Mouse (Mus musculus): ENCODE measurements around the gene Smad5.

Gene Smad5

DNA sequence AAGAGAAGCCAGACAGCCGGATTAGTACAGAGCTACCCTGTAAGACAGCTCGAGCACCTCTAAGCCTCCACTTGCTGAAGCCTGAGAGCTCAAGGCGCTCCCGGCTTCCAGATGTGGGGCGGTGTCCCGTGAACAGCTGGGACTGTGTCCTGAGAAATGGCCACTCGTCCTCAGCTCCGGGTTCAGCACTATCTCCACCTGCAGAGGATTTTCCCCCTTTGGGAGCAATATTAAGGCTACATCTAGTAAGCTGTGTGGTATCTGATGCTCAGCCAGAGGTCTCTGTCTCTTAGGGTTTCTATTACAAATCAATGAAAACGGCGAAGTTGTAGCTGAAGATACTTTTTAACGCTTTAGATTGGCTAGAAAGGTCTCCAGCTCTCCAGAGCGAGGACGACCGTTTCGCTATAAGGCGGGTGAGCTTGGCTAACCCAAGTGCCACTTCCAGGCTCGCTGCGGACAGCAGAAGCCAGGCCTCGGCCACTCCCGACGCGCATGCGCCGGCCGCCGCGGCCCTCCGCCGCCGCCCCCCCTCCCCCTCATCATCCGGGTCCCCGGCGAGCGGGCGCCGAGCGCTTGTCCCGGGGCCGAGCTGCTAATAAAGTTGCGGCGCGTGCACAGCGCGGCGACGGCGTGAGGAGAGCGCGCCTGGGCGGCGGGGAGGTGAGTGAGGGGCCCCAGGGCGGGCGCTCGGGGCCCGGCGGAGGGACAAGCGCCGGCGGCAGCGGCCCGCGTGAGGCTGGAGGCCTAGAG is at the start of gene Smad5:
Gene Smad5, plus strand, starts transcription at position 542 of the 753 bp plus-strand sequence.
- peak; percentile 76 for ATAC-seq (ENCODE audit: low TSS enrichment)

DNA sequence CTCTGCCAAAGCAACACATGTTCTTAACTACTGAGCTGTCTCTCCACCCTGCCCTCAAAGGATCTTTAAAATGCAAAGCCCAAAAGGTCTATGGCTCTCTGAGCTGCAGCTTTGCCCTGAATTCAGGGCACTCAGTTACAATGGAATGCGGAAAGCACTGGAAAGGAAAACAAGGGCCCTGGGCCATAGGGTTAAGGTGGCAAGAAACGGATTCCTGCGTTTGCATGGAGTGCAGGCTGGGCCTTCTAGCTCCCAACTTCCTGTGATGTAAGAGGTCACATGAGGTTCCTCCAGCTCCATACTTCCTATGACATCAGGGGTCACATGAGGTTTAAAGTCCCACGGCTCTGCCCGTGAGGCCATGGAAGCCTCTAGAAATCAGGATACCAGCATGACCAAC is 48.6 kb upstream of the Smad5 start:
- no peak for ATAC-seq (ENCODE audit: low TSS enrichment)

DNA sequence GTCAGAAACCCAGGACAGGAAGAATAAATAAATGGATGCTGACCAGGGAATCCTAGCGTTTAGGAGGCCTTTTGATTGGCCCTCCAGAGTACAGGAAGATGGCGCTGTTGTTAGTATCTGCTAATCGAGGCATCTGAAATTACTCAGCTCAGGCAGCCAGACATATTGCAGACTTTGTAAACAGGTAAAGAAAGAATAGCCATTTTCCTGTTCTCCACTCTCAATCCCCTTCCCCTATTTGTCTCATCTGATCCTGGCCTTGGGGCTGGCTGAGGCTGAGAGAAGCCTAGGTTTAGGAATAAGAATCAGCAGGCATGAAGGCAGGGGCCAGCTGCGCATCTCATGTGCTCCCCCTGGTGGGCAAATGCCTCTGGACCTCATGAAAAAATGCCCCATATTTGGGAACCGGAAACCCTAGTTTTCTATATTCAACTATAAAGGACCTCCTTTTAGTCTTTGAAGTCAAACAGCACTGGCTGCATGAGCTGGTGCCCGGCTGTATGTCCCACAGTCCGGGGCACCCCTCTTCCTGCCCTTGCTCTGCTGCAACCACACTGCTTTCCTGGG is 44.8 kb upstream of the Smad5 start:
- peak; percentile 67; the same call in 1 of the 2 replicates for ATAC-seq (ENCODE audit: low TSS enrichment)

DNA sequence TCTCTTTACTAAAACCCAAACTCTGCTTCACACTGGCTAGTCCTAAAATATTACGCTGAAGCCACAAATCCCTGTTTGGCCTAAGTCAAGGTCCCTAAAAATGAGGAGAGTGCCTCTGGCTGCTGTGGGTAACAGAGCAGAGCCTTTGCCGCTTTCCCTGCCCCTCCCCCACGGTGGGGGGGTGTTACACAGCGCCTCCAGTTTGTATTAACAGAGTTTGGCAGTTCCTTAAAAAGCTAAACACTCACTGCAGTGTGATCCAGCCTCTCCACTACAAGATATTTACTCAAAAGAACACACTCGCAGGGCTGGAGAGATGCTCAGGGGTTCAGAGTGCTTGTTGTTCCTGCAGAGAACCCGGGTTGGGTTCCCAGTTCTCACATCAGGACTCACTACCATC is 43.9 kb upstream of the Smad5 start:
- no peak for ATAC-seq (ENCODE audit: low TSS enrichment)

DNA sequence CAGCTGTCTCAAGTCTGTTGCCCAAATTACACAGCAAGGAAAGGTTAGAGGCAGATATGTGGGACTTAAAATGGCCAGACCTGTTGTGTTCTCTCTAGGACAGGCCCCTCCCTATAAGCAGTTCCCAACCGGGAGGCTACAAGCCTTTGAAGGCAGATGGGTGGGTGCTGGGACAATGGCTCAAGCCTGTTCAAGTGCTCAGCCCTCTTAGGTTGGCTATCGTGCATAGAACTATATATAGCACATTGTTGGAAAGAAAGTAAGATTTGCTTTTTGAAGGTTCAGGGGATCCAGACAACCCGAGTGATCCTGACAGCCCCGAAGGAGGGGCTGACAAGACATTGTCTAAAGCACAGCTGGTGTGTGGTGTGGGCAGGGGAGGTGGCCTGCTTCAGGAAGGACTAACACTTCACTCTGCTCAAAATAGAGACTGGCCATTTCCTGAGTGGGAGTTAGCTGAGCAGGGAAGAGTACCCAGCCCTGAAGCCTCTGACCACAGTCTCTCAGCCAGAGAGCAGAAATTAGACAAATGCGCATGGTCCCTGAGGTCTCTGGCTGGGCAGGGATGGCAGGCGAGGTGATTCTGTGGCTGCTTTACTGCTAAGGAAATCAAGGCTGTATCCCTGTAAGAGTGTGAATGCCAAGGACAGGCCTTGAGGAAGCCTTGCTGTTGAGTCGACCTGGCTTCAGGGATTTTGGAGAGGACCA is 40.7 kb upstream of the Smad5 start:
- no peak for ATAC-seq (ENCODE audit: low TSS enrichment)

DNA sequence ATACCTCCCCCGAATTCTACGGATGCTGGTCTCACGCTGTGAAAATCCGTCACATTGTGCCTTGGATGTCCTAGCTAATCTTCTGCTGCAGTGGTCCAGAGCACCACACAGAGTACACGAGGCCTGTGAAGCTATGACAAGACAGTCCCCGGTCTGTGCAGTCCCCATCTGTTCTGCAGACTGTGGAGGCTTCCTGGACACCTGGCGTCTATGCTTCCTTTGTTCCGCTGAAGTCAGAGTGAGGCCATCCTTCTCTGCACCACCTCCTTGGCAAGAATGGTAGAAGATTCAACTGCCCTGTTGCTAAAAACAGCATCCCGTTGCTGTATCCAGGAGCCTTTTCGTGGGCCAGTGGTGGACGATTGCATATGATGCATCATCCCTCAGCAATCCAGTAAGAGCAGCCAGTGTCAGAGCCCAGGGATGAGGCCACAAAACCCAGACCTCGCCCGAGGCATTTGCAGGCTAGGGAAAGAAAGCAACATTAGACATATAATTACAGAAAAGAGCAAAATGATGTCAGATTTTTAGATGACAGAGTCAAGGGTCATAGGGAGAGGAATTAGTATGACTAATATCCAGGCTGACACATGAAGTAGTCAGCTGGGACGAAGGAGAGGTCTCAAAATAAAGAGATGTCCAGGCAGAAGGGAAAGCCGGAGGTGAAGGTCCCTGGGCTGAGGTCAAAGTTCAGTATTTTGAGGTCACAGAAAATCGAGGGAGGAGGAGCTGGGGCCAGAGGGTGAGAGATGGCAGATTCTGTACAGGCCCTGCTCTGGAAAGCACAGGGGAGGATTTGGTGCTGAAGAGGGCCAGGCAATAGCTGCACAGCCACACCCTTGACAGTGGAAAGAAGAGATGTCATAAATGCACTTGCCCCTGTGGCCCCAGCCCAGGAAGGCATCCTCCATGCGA is 38.3 kb upstream of the Smad5 start:
- no peak for ATAC-seq (ENCODE audit: low TSS enrichment)

DNA sequence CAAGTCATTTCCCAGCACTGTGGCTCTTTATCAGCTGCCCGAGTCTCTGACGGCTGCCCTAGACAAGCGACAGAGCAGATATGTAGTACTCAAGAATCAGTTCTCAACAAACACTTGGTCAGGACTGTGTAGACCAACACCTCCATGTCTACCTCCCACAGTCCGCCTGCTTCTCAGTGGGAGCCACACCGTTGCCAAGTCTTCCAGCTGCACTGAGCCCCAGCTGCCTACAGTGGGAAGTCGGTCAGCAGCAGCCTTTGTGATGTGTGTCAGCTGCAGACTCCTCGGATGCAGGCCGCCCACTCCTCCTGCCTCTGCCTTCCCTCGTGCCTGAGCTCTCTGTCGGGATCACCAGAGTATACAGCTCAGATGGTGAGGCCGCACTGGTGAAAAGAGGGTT is 31.6 kb upstream of the Smad5 start:
- ATAC-seq (ENCODE audit: low TSS enrichment), result peak; percentile 77; the same call in 1 of the 2 replicates

DNA sequence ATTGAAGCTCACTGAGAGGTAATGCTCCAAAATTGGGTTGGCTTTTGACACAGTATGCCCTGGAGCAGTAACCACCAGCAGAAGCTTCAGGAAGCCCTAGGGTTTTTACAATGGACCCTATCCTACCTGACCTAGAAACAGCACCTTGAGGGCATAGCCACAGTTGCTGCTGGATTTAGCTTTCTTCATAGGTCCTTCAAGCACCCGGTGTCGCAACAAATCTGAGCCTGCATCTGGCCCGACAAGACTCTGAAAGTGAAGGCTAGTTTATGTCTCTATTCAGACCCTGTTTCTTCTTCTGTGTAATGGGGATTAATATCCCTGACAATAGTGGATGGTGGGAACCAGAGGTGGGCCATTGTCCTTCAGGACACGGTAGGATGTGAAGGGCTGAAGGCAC is 25.1 kb upstream of the Smad5 start:
- no peak for ATAC-seq (ENCODE audit: low TSS enrichment)

DNA sequence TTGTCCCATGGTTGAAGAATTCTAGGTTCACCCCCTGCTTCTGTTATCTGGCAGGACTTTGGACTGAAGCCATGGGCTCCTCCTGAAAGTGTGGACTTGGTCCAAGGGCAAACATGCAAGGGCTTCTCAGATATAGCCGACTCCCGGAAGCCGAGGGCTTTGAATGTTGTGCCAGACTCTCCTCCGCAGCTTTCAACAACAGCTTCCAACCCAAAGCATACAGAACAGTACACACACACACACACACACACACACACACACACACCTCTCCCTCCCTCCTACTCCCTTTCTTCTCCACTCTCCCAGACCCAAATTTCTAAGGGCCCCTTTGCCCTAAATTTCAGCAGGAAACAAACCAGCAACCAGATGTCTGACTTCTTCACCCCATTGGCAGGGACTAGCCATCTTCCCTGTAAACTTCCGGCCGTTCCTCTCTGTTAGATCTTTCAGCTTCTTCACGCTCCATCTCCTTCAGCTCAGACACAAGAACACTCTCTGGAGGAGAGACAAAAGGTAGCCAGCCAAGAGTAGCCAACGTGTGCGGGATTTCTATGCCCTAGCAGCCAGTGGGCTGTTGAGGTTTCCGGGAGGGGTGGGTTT is 24.5 kb upstream of the Smad5 start:
- no peak for ATAC-seq (ENCODE audit: low TSS enrichment)

DNA sequence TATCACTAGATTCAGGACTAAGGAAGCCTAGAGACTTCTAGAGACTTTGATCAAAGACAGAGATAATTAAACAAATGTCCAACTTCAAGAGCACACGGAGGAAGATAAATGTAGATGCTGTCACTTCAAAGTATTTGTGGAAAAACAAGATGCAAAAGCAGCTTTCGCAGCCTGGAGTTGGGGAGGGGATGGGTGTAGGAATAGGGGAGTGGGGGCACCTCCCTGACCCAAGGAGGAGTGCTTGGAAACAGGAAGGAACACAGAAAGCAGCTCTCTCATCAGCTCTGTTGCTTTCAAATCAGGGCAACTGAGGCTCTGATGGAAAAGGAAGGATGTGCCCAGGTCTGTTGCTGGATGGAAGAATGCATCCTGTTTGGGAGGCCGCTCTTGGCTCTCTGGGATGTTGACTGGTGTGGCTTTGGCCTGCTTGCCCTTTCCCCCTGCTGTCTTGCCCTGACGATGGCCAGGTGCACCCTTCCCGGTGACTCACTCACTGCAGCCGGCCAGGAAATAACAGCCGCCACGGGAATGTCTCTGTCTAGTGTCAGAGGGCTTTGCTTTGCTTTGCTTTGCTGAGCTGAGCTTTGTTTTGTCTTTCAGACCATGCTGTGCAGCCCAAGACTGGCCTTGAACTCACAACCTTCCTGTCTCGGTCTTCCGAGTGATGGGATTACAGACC is 23.8 kb upstream of the Smad5 start:
- ATAC-seq (ENCODE audit: low TSS enrichment), result no peak

DNA sequence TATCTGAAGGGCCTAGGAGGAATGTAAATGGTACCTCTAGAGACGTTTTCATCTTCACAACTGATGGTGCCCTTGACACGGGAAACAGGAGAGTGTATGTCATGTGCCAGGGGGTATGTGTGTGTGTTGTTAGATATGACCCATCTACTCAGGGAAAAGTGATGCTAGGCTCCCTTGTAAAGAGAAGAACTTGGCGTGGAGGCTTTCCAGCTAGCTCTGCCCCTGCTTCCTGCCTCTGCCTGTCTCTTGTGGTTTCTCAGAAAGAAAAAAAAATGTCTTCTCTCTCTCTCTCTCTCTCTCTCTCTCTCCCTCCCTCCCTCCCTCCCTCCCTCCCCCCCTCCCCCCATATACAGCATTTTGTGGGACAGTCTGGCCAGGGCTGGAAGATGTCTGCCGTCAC is 20.9 kb upstream of the Smad5 start:
- no peak for ATAC-seq (ENCODE audit: low TSS enrichment)

DNA sequence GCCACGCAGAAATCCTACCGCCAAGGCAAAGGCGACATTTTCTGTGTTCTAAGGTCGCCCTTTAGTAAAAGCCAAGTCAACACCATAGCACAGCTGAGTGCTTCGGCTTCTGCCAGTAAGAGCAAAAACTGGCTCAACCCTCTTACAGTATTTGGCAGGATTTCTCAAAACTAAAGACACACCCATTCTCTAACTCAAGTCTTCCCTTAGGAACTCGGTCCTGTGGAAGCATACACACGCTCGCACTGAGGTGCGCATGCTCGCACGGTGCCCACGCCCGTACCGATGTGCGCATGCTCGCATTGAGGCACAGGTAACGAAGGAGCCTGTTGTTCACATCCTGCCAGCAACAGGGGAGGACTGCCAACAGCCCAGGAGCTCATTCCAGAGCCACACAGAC is 20.5 kb upstream of the Smad5 start:
- peak; percentile 76 for ATAC-seq (ENCODE audit: low TSS enrichment)

DNA sequence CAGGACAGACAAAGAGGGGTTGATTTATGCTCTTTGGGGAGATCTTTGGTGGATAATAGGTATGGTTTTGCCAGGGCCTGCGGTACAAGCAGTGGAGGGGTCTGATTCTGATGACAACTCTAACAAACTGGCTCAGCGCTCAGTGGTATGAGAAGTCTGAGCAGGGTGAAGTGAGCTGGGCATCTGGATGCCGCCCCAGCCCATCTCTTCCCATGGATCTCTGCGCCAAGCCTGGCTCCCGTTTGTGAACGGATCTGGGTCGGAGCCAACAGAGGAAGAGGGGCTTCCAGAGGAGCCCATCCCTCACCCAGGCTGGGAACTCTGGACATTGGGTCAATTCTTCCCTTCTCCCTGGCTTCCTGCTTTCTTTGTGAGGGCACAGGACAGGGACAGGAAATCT is 19.5 kb upstream of the Smad5 start:
- no peak for ATAC-seq (ENCODE audit: low TSS enrichment)

DNA sequence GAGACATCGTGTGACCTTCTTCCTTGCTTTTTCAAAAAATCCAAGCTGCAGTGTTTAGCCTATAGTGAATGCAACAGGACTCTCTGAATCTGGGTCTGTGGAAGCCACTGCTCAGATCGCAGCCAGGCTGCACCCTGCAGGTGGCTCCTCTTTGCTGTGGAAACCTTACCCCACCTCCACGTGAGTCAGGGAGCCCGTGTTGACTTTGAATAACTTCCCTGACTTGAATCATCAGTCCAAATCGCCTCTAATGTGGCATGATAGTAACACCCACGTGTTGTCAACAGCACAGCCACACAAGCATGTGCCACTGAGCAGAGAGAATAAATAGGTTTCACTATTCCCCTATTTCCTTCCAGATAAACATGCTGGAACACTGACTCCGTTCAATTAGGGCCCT is 10.8 kb upstream of the Smad5 start:
- no peak for ATAC-seq (ENCODE audit: low TSS enrichment)

DNA sequence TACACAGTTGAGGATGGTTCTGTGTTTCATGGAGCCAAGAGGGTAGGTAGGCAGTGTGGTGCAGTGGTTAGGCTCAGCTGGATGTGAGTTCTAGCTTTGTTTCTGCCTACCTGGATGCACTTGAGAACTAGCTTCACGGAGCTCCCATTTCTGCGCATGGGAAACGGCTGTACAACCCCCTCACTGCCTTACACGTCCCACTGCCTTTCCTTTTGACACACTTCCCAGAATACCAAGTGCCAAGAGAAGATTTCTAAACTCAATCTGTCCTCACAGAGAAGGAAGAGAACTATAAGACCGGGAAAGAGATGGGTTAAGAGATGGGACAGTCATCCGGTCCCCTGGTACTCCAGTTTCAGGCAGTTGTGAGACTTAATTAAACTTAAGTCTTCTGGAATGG is 10.2 kb upstream of the Smad5 start:
- peak; percentile 78 for ATAC-seq (ENCODE audit: low TSS enrichment)

DNA sequence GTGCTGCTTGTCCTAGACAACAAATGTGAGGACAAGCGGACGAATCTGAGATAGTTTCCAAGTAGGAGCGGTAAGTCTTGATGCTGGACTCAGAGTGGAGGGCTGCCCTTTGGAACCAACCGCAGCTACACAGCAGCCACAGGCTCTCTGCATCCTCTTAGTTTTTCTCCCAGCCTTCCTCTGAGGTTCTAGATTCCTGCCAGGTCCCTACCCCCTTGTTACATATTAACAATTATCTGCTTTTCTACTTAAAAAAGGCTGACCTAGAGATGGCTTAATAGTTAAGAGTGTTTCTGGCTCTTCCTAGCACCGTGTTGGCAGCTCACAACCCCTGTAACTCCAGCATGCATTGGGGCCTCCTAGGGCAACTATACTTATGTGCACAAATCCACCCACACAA is 7.1 kb upstream of the Smad5 start:
- no peak for ATAC-seq (ENCODE audit: low TSS enrichment)

DNA sequence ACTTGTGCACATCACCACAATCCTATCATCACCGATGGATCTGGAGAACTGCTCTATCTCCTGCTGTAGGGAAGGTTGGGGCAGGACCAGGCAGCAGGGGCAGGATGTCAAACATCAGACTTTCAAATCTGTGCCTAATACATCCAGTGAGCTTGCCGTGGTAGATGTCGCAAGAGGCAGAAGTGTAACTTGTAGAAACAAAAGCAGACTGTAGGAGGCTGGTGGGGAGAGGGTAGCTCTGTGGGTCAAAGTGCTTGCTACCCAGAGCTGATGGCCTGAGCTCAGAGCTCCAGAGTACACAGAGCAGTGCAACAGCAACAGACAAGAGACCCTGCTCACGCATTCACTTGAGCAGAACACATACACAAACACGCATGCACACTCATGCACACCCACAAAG is 6.1 kb upstream of the Smad5 start:
- ATAC-seq (ENCODE audit: low TSS enrichment), result no peak

DNA sequence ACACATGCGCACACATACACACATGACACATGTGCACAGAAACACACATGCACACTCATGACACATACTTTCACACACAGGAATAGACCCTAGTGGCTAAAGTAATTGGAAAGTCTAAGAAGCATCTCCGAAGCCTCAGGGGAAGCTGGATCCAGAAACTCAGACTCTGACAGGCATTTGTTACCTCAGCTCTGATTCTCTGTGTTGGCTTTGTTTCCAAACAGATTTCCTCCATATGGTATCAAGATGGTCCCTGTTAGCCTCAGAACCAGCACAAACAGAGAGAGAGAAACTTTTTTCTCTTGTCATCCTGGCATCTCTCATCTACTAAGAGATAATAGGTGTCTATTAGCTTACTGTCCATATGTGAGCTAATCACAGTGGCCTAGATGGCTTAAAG is 5.6 kb upstream of the Smad5 start:
- ATAC-seq (ENCODE audit: low TSS enrichment), result no peak

DNA sequence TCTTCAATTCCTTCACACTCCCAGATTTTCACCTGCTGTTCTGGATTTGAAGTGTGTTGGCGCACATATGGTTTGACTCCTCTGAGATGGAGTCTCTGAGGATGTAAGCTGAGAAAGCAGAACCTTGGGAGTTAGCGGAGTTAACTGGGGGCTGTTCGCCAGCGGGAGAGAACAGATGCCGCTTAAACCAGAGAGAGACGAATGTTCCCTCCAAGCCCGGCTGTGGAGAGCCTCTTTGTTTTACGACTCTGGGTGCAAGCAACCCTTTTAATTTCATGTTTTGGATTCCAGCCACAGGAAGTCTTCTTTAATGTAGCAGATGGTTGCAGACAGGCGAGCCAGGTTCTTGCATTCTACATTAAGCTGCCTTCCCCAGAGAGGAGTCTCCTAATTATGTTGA is 4.4 kb upstream of the Smad5 start:
- peak; percentile 85 for ATAC-seq (ENCODE audit: low TSS enrichment)

DNA sequence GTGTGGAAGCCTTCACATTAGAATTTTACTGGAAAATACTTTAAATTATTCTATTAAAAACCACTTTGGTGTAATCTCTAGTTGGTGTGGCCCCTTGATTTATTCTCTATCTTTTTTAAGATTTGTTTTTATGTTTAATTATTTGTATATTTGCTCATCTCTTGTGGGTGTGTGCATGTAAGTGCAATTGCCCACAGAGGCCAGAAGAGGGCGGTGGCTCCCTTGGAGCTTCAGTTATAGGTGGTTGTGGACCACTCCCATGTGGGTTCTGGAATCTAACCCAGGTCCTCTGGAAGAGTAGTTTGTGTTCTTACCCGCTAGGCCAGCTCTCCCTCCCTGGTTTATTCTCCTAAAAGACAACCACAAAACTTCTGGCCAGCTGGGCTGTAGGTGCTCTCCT is 3.4 kb upstream of the Smad5 start:
- ATAC-seq (ENCODE audit: low TSS enrichment), result no peak

DNA sequence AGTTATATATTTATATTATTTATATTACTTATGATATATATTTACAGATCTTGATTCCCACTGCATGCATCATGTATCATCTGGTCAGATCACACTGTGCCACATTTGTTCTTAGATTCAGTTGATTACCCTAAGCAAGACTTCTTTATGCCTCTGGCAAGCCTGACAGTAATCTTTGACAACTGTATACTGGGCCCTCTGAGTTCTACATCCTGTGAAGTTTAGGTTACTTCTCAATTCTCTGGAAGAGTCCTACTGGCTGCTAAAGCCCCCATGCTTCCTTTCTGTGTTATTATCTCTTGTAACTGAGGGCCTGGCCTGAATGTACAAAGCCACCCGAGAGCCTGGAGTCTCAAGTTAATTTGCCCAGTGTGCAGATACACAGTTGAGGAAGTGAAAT is 1.8 kb upstream of the Smad5 start:
- ATAC-seq (ENCODE audit: low TSS enrichment), result no peak

Data from frontal cortex, adult (tissue).